Mouse (Mus musculus) C2C12 (cell line): Measurements from ENCODE around the gene Prkce. TPM values are rescaled to one million over a fixed set of nuclear protein-coding genes. Genes with fewer than 3 reads are reported as not detected.

ENCODE experiments used
- H3K27me3 ChIP-seq: one replicate; pipeline ENCODE4 v1.6.1; 2011; ENCODE audit not compliant: control insufficient read depth, insufficient read depth, insufficient read length
- H3K36me3 ChIP-seq: one replicate; pipeline ENCODE4 v1.6.1; 2011; ENCODE audit not compliant: control insufficient read depth, insufficient read depth
- H3K4me3 ChIP-seq: one replicate; pipeline ENCODE4 v1.5.1; 2011; ENCODE audit warnings: mild to moderate bottlenecking, control low read depth; ENCODE audit not compliant: poor library complexity, insufficient read depth, severe bottlenecking
- H3K79me2 ChIP-seq: one replicate; pipeline ENCODE4 v1.6.1; 2011; ENCODE audit not compliant: control insufficient read depth, insufficient read depth
- H3K79me3 ChIP-seq: one replicate; pipeline ENCODE4 v1.6.1; 2011; ENCODE audit warnings: low read depth, control low read depth
- H3ac ChIP-seq: one replicate; pipeline ENCODE3; 2011; ENCODE audit warnings: low read depth; ENCODE audit not compliant: control insufficient read depth, insufficient read length
- CEBPB ChIP-seq: IDR thresholded peaks from one replicate; pipeline ENCODE4 v1.6.1; 2011; ENCODE audit warnings: low read depth, mild to moderate bottlenecking, control low read depth, moderate library complexity
- CTCF ChIP-seq: IDR thresholded peaks from one replicate; pipeline ENCODE4 v1.5.1; 2011; ENCODE audit not compliant: control insufficient read depth, insufficient read depth, insufficient read length
- FOSL1 ChIP-seq: IDR thresholded peaks from one replicate; pipeline ENCODE4 v1.8.0; 2011; ENCODE audit warnings: mild to moderate bottlenecking, low read length; ENCODE audit not compliant: poor library complexity, insufficient read depth, severe bottlenecking
- MAX ChIP-seq: IDR thresholded peaks from one replicate; pipeline ENCODE4 v1.6.1; 2011; ENCODE audit warnings: mild to moderate bottlenecking, control low read depth
- MYOD1 ChIP-seq: IDR thresholded peaks from one replicate; pipeline ENCODE4 v1.6.1; 2011; ENCODE audit warnings: low read depth; ENCODE audit not compliant: control insufficient read depth, insufficient read length
- MYOG ChIP-seq: IDR thresholded peaks from one replicate; pipeline ENCODE4 v1.6.1; 2011; ENCODE audit not compliant: control insufficient read depth, insufficient read length; ENCODE audit errors: extremely low read depth
- USF1 ChIP-seq: IDR thresholded peaks from one replicate; pipeline ENCODE4 v1.6.1; 2011; ENCODE audit warnings: low read depth, mild to moderate bottlenecking, control low read depth, moderate library complexity
- polyA plus RNA-seq: library from polyadenylated mRNA; unstranded; fragments of >200 nt; fragmentation: generic; extraction: Trizol; gene quantifications from one replicate; pipeline ENCODE4 v1.2.1, GENCODE M21; 2012; ENCODE audit warnings: missing spikeins

Gene Prkce
- polyA plus RNA-seq, 1 experiment = 1.4 TPM

GRCm38 (mm10) chr17:86610271-86610969 lies 442.8 kb downstream of the Prkce start:
- TF ChIP-seq MYOG (no peak), USF1 (no peak), MYOD1 (no peak), CTCF (no peak), MAX (no peak), CEBPB (no peak), FOSL1 (no peak)
- no peaks in the 10 kb centered on the region for H3K27me3 ChIP-seq

DNA sequence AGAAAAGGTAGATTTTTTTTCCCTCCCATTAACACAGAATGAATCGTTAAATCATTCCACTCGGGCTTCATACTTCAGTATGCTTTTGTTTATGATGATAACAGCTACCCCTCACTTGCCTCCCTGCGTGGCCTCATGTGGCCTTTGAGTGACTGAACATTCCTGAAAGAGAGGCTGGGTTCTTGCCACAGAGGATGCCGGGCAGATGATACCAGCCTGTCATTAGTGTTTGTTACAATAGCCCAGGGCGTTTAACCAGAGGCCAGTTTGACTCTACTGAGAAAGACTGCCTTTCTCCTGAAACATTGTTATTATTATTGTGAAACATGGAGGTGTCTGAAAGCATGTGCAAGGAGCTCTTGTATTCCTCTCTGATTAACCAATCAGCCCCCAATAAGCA lies 444.2 kb downstream of the Prkce start:
- no peaks in the 10 kb centered on the region for H3K79me2 ChIP-seq
- H3ac ChIP-seq = no peak overlapping the region
- H3K4me3 ChIP-seq = no peak overlapping the region
- no peaks in the 10 kb centered on the region for H3K79me3 ChIP-seq
- H3K36me3 ChIP-seq = no peaks in the 10 kb centered on the region
- no peaks in the 10 kb centered on the region for H3K27me3 ChIP-seq
- TF ChIP-seq CTCF = no peak
- TF ChIP-seq FOSL1 = no peak
- no peak for TF ChIP-seq MAX

More at GRCm38 (mm10) chr17:86610271-86610969, 442.8 kb downstream of the Prkce start:
- H3ac ChIP-seq = no peak overlapping the region
- no peaks in the 10 kb centered on the region for H3K36me3 ChIP-seq
- H3K4me3 ChIP-seq = no peak overlapping the region
- no peaks in the 10 kb centered on the region for H3K79me2 ChIP-seq
- no peaks in the 10 kb centered on the region for H3K79me3 ChIP-seq

DNA sequence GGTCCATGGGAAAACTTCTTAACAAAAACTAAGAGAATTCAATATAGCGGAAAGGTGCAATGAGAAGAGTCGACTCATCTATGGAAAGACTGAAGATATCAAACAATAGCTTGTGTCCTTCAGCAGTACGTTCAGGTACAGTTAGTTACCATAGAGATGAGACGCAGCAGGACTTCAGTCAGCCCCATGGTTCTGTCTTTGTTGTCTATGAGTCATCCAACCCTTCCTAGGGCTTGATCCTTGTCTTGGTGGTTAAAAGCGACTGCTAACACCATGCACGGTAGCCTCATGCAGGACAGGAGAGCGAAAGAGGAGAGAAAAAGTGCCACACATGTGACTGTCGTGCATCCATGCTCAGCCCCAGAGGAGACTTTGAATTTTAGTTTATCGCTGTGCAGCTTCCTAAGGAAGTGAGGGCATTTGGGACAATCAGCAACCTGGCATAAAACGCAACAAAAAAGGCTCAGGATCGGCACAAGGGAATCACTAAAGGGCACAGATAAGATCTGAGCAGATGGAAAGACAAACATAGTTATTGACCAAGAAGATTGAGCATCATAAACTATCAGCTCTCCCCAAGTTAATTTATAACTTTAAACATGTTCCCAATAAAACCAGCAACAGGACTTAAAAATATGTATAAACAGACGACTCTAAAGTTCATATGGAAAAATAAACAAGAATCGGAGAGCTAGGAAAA lies 448.2 kb downstream of the Prkce start:
- Histone ChIP-seq H3K79me2 (no peaks in the 10 kb centered on the region), H3K4me3 (no peak overlapping the region), H3ac (no peak overlapping the region), H3K27me3 (no peaks in the 10 kb centered on the region), H3K79me3 (no peaks in the 10 kb centered on the region), H3K36me3 (no peaks in the 10 kb centered on the region)
- TF ChIP-seq CEBPB (no peak), MYOD1 (no peak), FOSL1 (no peak), MYOG (no peak), USF1 (no peak), MAX (no peak), CTCF (no peak)

DNA sequence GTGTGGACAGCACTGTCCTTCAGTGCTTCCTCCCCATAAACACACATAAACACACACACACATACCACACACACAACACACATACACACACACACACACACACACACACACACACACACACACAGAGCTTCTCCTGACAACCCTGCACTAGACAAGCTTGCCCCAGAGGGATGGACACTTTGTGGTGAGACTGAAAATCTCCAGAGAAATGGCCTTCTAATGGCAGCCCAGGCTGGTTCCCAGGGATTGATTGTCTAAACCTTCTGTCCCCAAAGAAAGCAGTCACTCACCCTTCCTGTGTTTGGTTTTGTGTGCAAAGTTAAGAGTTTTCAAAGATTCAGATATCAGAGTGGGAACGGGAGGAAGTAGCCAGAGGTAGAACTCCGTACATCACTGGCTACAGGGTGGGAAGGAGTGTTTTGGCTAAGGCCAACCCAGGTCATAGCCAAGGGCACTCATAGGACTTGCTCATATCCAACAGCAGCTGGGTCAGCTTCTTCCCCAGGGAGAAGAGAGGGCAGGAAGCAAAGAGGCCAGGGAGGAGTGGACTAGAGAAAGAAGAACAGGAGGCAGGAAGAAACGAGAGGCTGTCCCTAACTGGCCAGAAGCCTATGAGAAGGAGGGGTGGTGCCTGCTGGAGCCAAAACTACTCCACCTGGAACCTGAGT lies 450.1 kb downstream of the Prkce start:
- Histone ChIP-seq H3K79me2 (no peaks in the 10 kb centered on the region), H3K79me3 (no peaks in the 10 kb centered on the region), H3ac (no peak overlapping the region), H3K27me3 (no peaks in the 10 kb centered on the region), H3K36me3 (no peaks in the 10 kb centered on the region), H3K4me3 (no peak overlapping the region)
- no peak for TF ChIP-seq MYOG
- no peak for TF ChIP-seq FOSL1
- no peak for TF ChIP-seq MYOD1
- TF ChIP-seq USF1 = no peak
- TF ChIP-seq CEBPB = no peak
- no peak for TF ChIP-seq CTCF
- no peak for TF ChIP-seq MAX

- no peaks in the 10 kb centered on the region for H3K79me3 ChIP-seq
- H3K79me2 ChIP-seq = no peaks in the 10 kb centered on the region
- no peaks in the 10 kb centered on the region for H3K27me3 ChIP-seq
- TF ChIP-seq MAX (no peak), MYOD1 (no peak), FOSL1 (no peak), CTCF (no peak), USF1 (no peak), MYOG (no peak)
- no peaks in the 10 kb centered on the region for H3K36me3 ChIP-seq
- no peak overlapping the region for H3ac ChIP-seq
- H3K4me3 ChIP-seq = no peak overlapping the region
Measured at GRCm38 (mm10) chr17:86618431-86618861, 450.9 kb downstream of the Prkce start.
